In the genomic region with DNA sequence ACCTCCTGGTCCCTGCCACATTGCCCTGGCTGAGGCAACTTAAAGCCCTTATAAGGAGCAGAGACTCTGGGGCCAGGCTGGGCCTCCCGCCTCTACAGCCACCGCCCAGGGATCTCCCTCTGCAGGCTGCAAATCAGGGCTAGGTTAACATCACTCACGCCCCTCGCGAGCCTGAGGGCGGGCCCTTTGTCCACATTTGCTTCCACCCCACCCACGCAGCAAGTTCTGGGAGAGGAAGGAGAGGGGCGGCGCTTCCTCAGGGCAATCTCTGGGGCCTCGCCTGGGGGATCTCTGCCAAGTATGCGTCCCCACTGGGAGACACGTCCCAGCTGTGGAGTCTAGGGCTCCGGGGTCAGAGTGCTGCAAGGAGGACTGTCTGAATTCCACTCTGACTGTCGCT, we compare ENCODE assay signal across 8 mouse cellular contexts. TPM values are rescaled to one million over a fixed set of nuclear protein-coding genes. Genes with fewer than 3 reads are reported as not detected.
DNase-seq lines count a peak whose midpoint lies in the region; ATAC-seq and TF ChIP-seq lines count a peak whose summit lies in the region.

No protein-coding gene starts in this region.

- DNase-seq in 3134 (ENCODE audit: extremely low read depth, insufficient read length, low spot score) (peak; percentile 90), Patski (ENCODE audit: low read depth, low spot score) (no peak)
- peak; percentile 85 for DNase-seq in embryo, embryonic 11 days
- DNase-seq in heart, adult 9 months (ENCODE audit: low spot score in 2 of 2) = peak; percentile 99
- peak; percentile 93 for DNase-seq in kidney, adult 9 months
- peak; percentile 99 for DNase-seq in lung, postnatal 10 days
- peak; percentile 88 for DNase-seq in ovary, postnatal 10 days (ENCODE audit: low spot score)
- peak; percentile 90 for DNase-seq in yolk sac, embryonic 10.5 days (ENCODE audit: low spot score)

- TF ChIP-seq CTCF in Patski (IDR thresholded peaks at IDR 0.05) = no peak

- CTCF ChIA-PET in Patski (lab: Charles Lee) = no interaction called here

- POLR2A ChIA-PET in Patski (lab: Charles Lee) = no interaction called here

- in situ Hi-C loops in Patski (cut with MboI; ENCODE audit: low pct_unique_long_range_greater_than_20kb) = loop anchor here (10.0 to 25.0 kb wide), 2 partner anchors 402 to 1145 kb away; partner anchors contain the start of genes Mboat7, Rdh13 and Tsen34

- peak; percentile 78 for ATAC-seq in Patski

- H3K27me3 ChIP-seq in Patski = no peaks in the 10 kb centered on the region

RNA-seq across cellular contexts. Expression of gene Prkcg, which starts 3.8 kb away (rescaled TPM):
- 4.7 TPM for polyA plus RNA-seq in Patski (2021)

RNA-seq across cellular contexts. Expression of gene Myadm, which starts 3.9 kb away (rescaled TPM):
- polyA plus RNA-seq in Patski (2021) = 76.4 TPM

RNA-seq across cellular contexts. Expression of gene Cacng7, which starts 40.0 kb away (rescaled TPM):
- 5.2 TPM for polyA plus RNA-seq in Patski (2021)

RNA-seq across cellular contexts. Expression of gene Nlrp12, which starts 43.3 kb away (rescaled TPM):
- polyA plus RNA-seq in Patski (2021) = not detected
